Mouse (Mus musculus): ENCODE measurements around the gene Lap3.
A peak's percentile ranks its signal among the peaks of the same experiment; 100 is the strongest.

- peak; percentile 87 for TF ChIP-seq CTCF (IDR thresholded peaks at IDR 0.05)
- TF ChIP-seq POLR2A (IDR thresholded peaks at IDR 0.05; ENCODE audit: insufficient read depth, low read depth, low read length): no peak
- no peak for TF ChIP-seq EP300 (IDR thresholded peaks at IDR 0.05; ENCODE audit: insufficient read depth, low read depth, low read length)
Measured at GRCm38 (mm10) chr5:45474215-45474614, 19.0 kb upstream of the Lap3 start.
